Mouse (Mus musculus) macrophage (primary cell): ENCODE measurements around the gene Ndc80. TPM values are rescaled to one million over a fixed set of nuclear protein-coding genes. Genes with fewer than 3 reads are reported as not detected.
"Not testable (repeated sequence)": the region's sequence is repeated elsewhere in the genome, so short reads cannot be mapped to it uniquely, and the experiment has no call there.

Source experiments
- H3K27ac ChIP-seq: fragments of 350-480 bp; formaldehyde crosslinking; 2 replicates; pipeline ENCODE4 v1.9.0; 2021
- H3K36me3 ChIP-seq: fragments of 350-480 bp; formaldehyde crosslinking; 2 replicates; pipeline ENCODE4 v1.9.0; 2021; ENCODE audit errors: inconsistent target
- H3K4me3 ChIP-seq: fragments of 350-480 bp; formaldehyde crosslinking; 2 replicates; pipeline ENCODE4 v1.9.0; 2021; ENCODE audit errors: inconsistent target
- H3K79me2 ChIP-seq: fragments of 350-480 bp; formaldehyde crosslinking; 2 replicates; pipeline ENCODE4 v1.9.0; 2021; ENCODE audit errors: inconsistent target
- WGBS: methylation state at CpG from one replicate; pipeline ENCODE4 v1.1.7; 2026; ENCODE audit warnings: inconsistent platforms; ENCODE audit not compliant: missing documents; 5-methylcytosine and 5-hydroxymethylcytosine counted together
- polyA plus RNA-seq: library from polyadenylated mRNA; stranded (reverse); fragments of 250-400 nt; gene quantifications from 3 replicates; pipeline ENCODE4 v1.2.4, GENCODE M21; 2018; ENCODE audit warnings: inconsistent platforms

Ndc80 gene
- polyA plus RNA-seq, 1 experiment from 2014 or later = 12.0 TPM

- Histone ChIP-seq H3K4me3 (no peak overlapping the region), H3K27ac (no peak overlapping the region), H3K36me3 (no peaks in the 10 kb centered on the region), H3K79me2 (peaks cover 87% of the 10 kb centered on the region)
- WGBS = 55% methylated on average over 2 of the region's 2 CpGs
Measured at GRCm38 (mm10) chr17:71471261-71471660, 55.4 kb downstream of the Ndc80 start.

GRCm38 (mm10) chr17:71460312-71460711, 66.3 kb downstream of the Ndc80 start:
- H3K4me3 ChIP-seq = no peak overlapping the region
- peaks cover 94% of the 10 kb centered on the region for H3K79me2 ChIP-seq
- H3K36me3 ChIP-seq = peaks cover 59% of the 10 kb centered on the region
- H3K27ac ChIP-seq = no peak overlapping the region
- WGBS = 89% methylated on average over 3 of the region's 3 CpGs

GRCm38 (mm10) chr17:71459818-71460217, 66.8 kb downstream of the Ndc80 start, which contains the start of gene Gm4707:
Gene Gm4707, minus strand, starts transcription at chr17:71459918.
- 100% methylated on average over 2 of the region's 2 CpGs for WGBS
- Histone ChIP-seq H3K36me3 (peaks cover 59% of the 10 kb centered on the region), H3K79me2 (peaks cover 94% of the 10 kb centered on the region), H3K27ac (no peak within 1 kb of the TSS), H3K4me3 (no peak within 1 kb of the TSS)

- peaks cover 54% of the 10 kb centered on the region for H3K36me3 ChIP-seq
- peaks cover 89% of the 10 kb centered on the region; the same call in 1 of the 2 replicates for H3K79me2 ChIP-seq
- not testable (repeated sequence) for H3K4me3 ChIP-seq, H3K27ac ChIP-seq
- 91% methylated on average over 3 of the region's 6 CpGs for WGBS
Measured at GRCm38 (mm10) chr17:71457361-71457760, 69.3 kb downstream of the Ndc80 start.

Other genes starting within 250 kb of the Ndc80 start
- gene Emilin2, start 214.9 kb downstream of the Ndc80 start, polyA plus RNA-seq = 41.3 to 106 TPM (median 76.2 TPM) in 3 replicates
- 0.13 TPM in 1 of 3 replicates, not detected in the others for gene Gm4707, start 66.9 kb downstream of the Ndc80 start, polyA plus RNA-seq
- 34.4 to 51.6 TPM (median 38.1 TPM) in 3 replicates for gene Smchd1, start 51.5 kb downstream of the Ndc80 start, polyA plus RNA-seq
- gene Spdya, start 25.2 kb upstream of the Ndc80 start, polyA plus RNA-seq = 0.16 TPM in 1 of 3 replicates, not detected in the others
- 27.6 to 77.2 TPM (median 53.6 TPM) in 3 replicates for gene Wdr43, start 89.0 kb upstream of the Ndc80 start, polyA plus RNA-seq
- gene Togaram2, start 146.4 kb upstream of the Ndc80 start, polyA plus RNA-seq = not detected in 3 replicates
- not detected in 3 replicates for gene Pcare, start 226.0 kb upstream of the Ndc80 start, polyA plus RNA-seq
- not detected in 3 replicates for gene Clip4, start 241.6 kb upstream of the Ndc80 start, polyA plus RNA-seq